Mouse (Mus musculus): ENCODE data around the gene Tor1a. TPM values are rescaled to one million over a fixed set of nuclear protein-coding genes. Genes with fewer than 3 reads are reported as not detected.
A peak's percentile ranks its signal among the peaks of the same experiment; 100 is the strongest.

The Tor1a gene
- polyA plus RNA-seq, 1 experiment = 56.3 TPM

- peaks cover 18% of the 10 kb centered on the region for H3K4me1 ChIP-seq (ENCODE audit: control insufficient read depth, insufficient read depth, low read length)
- TF ChIP-seq POLR2A (IDR thresholded peaks at IDR 0.05; ENCODE audit: borderline replicate concordance, insufficient read depth, low read length) (no peak), CTCF (IDR thresholded peaks at IDR 0.05; ENCODE audit: borderline replicate concordance, insufficient read depth, low read depth, low read length) (no peak)
- 46% methylated on average over 11 of the region's 11 CpGs for WGBS
These were observed 27.8 kb upstream of the Tor1a start for GRCm38 (mm10) chr2:30995432-30995996.

GRCm38 (mm10) chr2:30994853-30995252 lies 27.1 kb upstream of the Tor1a start:
- WGBS = 62% methylated on average over 4 of the region's 4 CpGs
- no peaks in the 10 kb centered on the region for H3K27me3 ChIP-seq (ENCODE audit: control insufficient read depth, insufficient read depth, low read length)
- no peak overlapping the region for H3K4me3 ChIP-seq (replicated peaks; ENCODE audit: insufficient read depth, low read depth, low read length)
- no peak for TF ChIP-seq CTCF (IDR thresholded peaks at IDR 0.05; ENCODE audit: borderline replicate concordance, insufficient read depth, low read depth, low read length)
- TF ChIP-seq POLR2A (IDR thresholded peaks at IDR 0.05; ENCODE audit: borderline replicate concordance, insufficient read depth, low read length) = no peak
- peaks cover 18% of the 10 kb centered on the region for H3K4me1 ChIP-seq (ENCODE audit: control insufficient read depth, insufficient read depth, low read length)
- no peak for DNase-seq
- no peak overlapping the region for H3K27ac ChIP-seq (ENCODE audit: insufficient read depth, low read length)

More at GRCm38 (mm10) chr2:30995432-30995996, 27.8 kb upstream of the Tor1a start:
- no peak overlapping the region for H3K27ac ChIP-seq (ENCODE audit: insufficient read depth, low read length)
- H3K27me3 ChIP-seq (ENCODE audit: control insufficient read depth, insufficient read depth, low read length) = no peaks in the 10 kb centered on the region
- no peak overlapping the region for H3K4me3 ChIP-seq (replicated peaks; ENCODE audit: insufficient read depth, low read depth, low read length)
- peak; percentile 55 to 58 for DNase-seq

GRCm38 (mm10) chr2:30990221-30990620 lies 22.5 kb upstream of the Tor1a start:
- TF ChIP-seq POLR2A (IDR thresholded peaks at IDR 0.05; ENCODE audit: borderline replicate concordance, insufficient read depth, low read length) (no peak), CTCF (IDR thresholded peaks at IDR 0.05; ENCODE audit: borderline replicate concordance, insufficient read depth, low read depth, low read length) (no peak)
- Histone ChIP-seq H3K27me3 (ENCODE audit: control insufficient read depth, insufficient read depth, low read length) (no peaks in the 10 kb centered on the region), H3K4me1 (ENCODE audit: control insufficient read depth, insufficient read depth, low read length) (peaks cover 4% of the 10 kb centered on the region), H3K4me3 (replicated peaks; ENCODE audit: insufficient read depth, low read depth, low read length) (no peak overlapping the region), H3K27ac (ENCODE audit: insufficient read depth, low read length) (no peak overlapping the region)
- WGBS = 94% methylated on average over 9 of the region's 9 CpGs
- no peak for DNase-seq

- Histone ChIP-seq H3K27me3 (ENCODE audit: control insufficient read depth, insufficient read depth, low read length) (no peaks in the 10 kb centered on the region), H3K27ac (ENCODE audit: insufficient read depth, low read length) (no peak overlapping the region), H3K4me1 (ENCODE audit: control insufficient read depth, insufficient read depth, low read length) (no peaks in the 10 kb centered on the region), H3K4me3 (replicated peaks; ENCODE audit: insufficient read depth, low read depth, low read length) (no peak overlapping the region)
- 38% methylated on average over 17 of the region's 17 CpGs for WGBS
- DNase-seq = peak in 1 of 2 experiments; percentile 27
- TF ChIP-seq POLR2A (IDR thresholded peaks at IDR 0.05; ENCODE audit: borderline replicate concordance, insufficient read depth, low read length) (no peak), CTCF (IDR thresholded peaks at IDR 0.05; ENCODE audit: borderline replicate concordance, insufficient read depth, low read depth, low read length) (no peak)
These were observed 17.6 kb upstream of the Tor1a start for GRCm38 (mm10) chr2:30985111-30986020.

GRCm38 (mm10) chr2:30983024-30983423 lies 15.3 kb upstream of the Tor1a start:
- H3K27ac ChIP-seq (ENCODE audit: insufficient read depth, low read length) = no peak overlapping the region
- 18% methylated on average over 7 of the region's 7 CpGs for WGBS

GRCm38 (mm10) chr2:30981790-30982513 lies 14.2 kb upstream of the Tor1a start, which contains the start of the genes BC005624 and Usp20:
Gene BC005624, minus strand, starts transcription at chr2:30982201.
Gene Usp20, plus strand, starts transcription at chr2:30982279.
- Histone ChIP-seq H3K27ac (ENCODE audit: insufficient read depth, low read length) (no peak within 1 kb of the TSS), H3K27me3 (ENCODE audit: control insufficient read depth, insufficient read depth, low read length) (no peaks in the 10 kb centered on the region), H3K4me3 (replicated peaks; ENCODE audit: insufficient read depth, low read depth, low read length) (peak within 1 kb of the TSS; percentile 57), H3K4me1 (ENCODE audit: control insufficient read depth, insufficient read depth, low read length) (no peaks in the 10 kb centered on the region)
- DNase-seq = peak; percentile 99 to 100
- TF ChIP-seq POLR2A (IDR thresholded peaks at IDR 0.05; ENCODE audit: borderline replicate concordance, insufficient read depth, low read length) (peak; percentile 72), CTCF (IDR thresholded peaks at IDR 0.05; ENCODE audit: borderline replicate concordance, insufficient read depth, low read depth, low read length) (no peak)
- under 1% methylated on average over 66 of the region's 66 CpGs for WGBS

More at GRCm38 (mm10) chr2:30983024-30983423, 15.3 kb upstream of the Tor1a start:
- H3K27me3 ChIP-seq (ENCODE audit: control insufficient read depth, insufficient read depth, low read length) = no peaks in the 10 kb centered on the region
- peak in 1 of 2 experiments; percentile 38 for DNase-seq
- no peaks in the 10 kb centered on the region for H3K4me1 ChIP-seq (ENCODE audit: control insufficient read depth, insufficient read depth, low read length)
- H3K4me3 ChIP-seq (replicated peaks; ENCODE audit: insufficient read depth, low read depth, low read length) = peak overlapping the region; percentile 57
- no peak for TF ChIP-seq POLR2A (IDR thresholded peaks at IDR 0.05; ENCODE audit: borderline replicate concordance, insufficient read depth, low read length)
- no peak for TF ChIP-seq CTCF (IDR thresholded peaks at IDR 0.05; ENCODE audit: borderline replicate concordance, insufficient read depth, low read depth, low read length)

GRCm38 (mm10) chr2:30966826-30967225 lies 907 bp downstream of the Tor1a start:
- no peak for DNase-seq
- TF ChIP-seq CTCF (IDR thresholded peaks at IDR 0.05; ENCODE audit: borderline replicate concordance, insufficient read depth, low read depth, low read length) (no peak), POLR2A (IDR thresholded peaks at IDR 0.05; ENCODE audit: borderline replicate concordance, insufficient read depth, low read length) (no peak)
- Histone ChIP-seq H3K27ac (ENCODE audit: insufficient read depth, low read length) (no peak overlapping the region; the same call in 1 of the 2 replicates), H3K27me3 (ENCODE audit: control insufficient read depth, insufficient read depth, low read length) (no peaks in the 10 kb centered on the region), H3K4me1 (ENCODE audit: control insufficient read depth, insufficient read depth, low read length) (peaks cover 10% of the 10 kb centered on the region; the same call in 1 of the 2 replicates), H3K4me3 (replicated peaks; ENCODE audit: insufficient read depth, low read depth, low read length) (peak overlapping the region; percentile 59)
- 11% methylated on average over 16 of the region's 16 CpGs for WGBS
